Mouse (Mus musculus) intestine, postnatal 0 days (tissue): ENCODE measurements around the gene Pkp3. TPM values are rescaled to one million over a fixed set of nuclear protein-coding genes. Genes with fewer than 3 reads are reported as not detected.
"Not testable (repeated sequence)": the region's sequence is repeated elsewhere in the genome, so short reads cannot be mapped to it uniquely, and the experiment has no call there.

Experiments used
- ATAC-seq: fragments of 200-750 bp; cut with Nextera tagmentation; 2 replicates; pipeline ENCODE4 v1.8.0; 2017; ENCODE audit warnings: mild to moderate bottlenecking, moderate TSS enrichment, moderate library complexity
- H3K27ac ChIP-seq: fragments of 300-500 bp; sonication (generic); 2 replicates; pipeline ENCODE4 v1.5.1; 2014; ENCODE audit warnings: mild to moderate bottlenecking, low read depth, low read length, moderate library complexity
- H3K27me3 ChIP-seq: fragments of 300-500 bp; sonication (generic); replicated peaks from 2 replicates; pipeline ENCODE4 v1.6.1; 2014; ENCODE audit warnings: low read length, mixed read lengths; ENCODE audit not compliant: control insufficient read depth, insufficient read depth
- H3K36me3 ChIP-seq: fragments of 300-500 bp; sonication (generic); 2 replicates; pipeline ENCODE4 v1.6.1; 2014; ENCODE audit warnings: mild to moderate bottlenecking, moderate library complexity; ENCODE audit not compliant: control insufficient read depth, insufficient read depth
- H3K4me1 ChIP-seq: fragments of 300-500 bp; sonication (generic); replicated peaks from 2 replicates; pipeline ENCODE4 v1.6.1; 2014; ENCODE audit warnings: antibody characterized with exemption, low read length, mixed read lengths; ENCODE audit not compliant: control insufficient read depth, insufficient read depth
- H3K4me2 ChIP-seq: fragments of 300-500 bp; sonication (generic); replicated peaks from 2 replicates; pipeline ENCODE4 v1.6.1; 2014; ENCODE audit warnings: low read depth, mild to moderate bottlenecking, moderate library complexity
- H3K4me3 ChIP-seq: fragments of 300-500 bp; sonication (generic); 2 replicates; pipeline ENCODE4 v1.5.1; 2014; ENCODE audit warnings: low read depth, low read length
- H3K9ac ChIP-seq: fragments of 300-500 bp; sonication (generic); 2 replicates; pipeline ENCODE4 v1.6.1; 2014; ENCODE audit warnings: mild to moderate bottlenecking, low read depth, low read length
- H3K9me3 ChIP-seq: fragments of 300-500 bp; sonication (generic); 2 replicates; pipeline ENCODE4 v1.6.1; 2016; ENCODE audit warnings: mixed run types; ENCODE audit not compliant: control insufficient read depth
- CTCF ChIP-seq: sonication (generic); IDR thresholded peaks from 2 replicates; pipeline ENCODE4 v1.5.1; 2016; ENCODE audit warnings: low read depth, mild to moderate bottlenecking, control low read depth, antibody characterized with exemption, moderate library complexity
- WGBS: fragments of 180-500 bp; shearing (Covaris S2); extraction: QIAGEN DNeasy Blood & Tissue Kit; methylation state at CpG from one replicate; pipeline ENCODE4 v1.1.7; 2014; 5-methylcytosine and 5-hydroxymethylcytosine counted together
- polyA plus RNA-seq: library from polyadenylated mRNA; unstranded; fragments of >200 nt; fragmentation: Nextera tagmentation; extraction: Ambion mirVana; gene quantifications from 2 replicates; pipeline ENCODE4 v1.2.1, GENCODE M21; 2015

Pkp3 gene
- polyA plus RNA-seq: 35.3 and 38.6 TPM in 2 replicates

DNA sequence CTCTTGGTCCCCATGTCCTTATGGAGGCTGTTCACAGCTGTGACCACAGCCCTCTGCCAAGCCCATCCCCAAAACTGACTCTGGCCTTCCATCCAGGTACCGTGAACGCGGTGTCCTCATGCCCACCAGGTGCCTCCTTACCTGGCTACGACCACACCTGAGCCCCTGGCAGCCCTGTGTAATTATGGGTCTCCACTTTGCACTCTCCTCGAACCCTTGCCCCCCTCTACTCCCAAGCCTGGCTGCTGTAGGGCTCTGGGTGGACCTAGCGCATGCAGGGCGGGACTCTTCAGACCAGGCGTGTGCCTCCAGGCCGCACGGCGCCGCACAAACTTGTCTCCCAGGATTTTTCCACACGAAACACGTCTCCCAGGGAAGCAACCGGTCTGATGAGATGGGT lies at the start of gene Pkp3:
Pkp3 (plus strand) TSS at position 378 of the 400 bp plus-strand sequence.
- Histone ChIP-seq H3K36me3 (peaks cover 7% of the 10 kb centered on the region; the same call in 1 of the 2 replicates), H3K27me3 (no peaks in the 10 kb centered on the region), H3K9me3 (no peaks in the 10 kb centered on the region), H3K9ac (no peak within 1 kb of the TSS), H3K4me1 (no peaks in the 10 kb centered on the region), H3K4me3 (no peak within 1 kb of the TSS), H3K27ac (no peak within 1 kb of the TSS), H3K4me2 (no peak within 1 kb of the TSS)
- 88% methylated on average over 15 of the region's 15 CpGs for WGBS
- no peak for ATAC-seq
- no peak for TF ChIP-seq CTCF

DNA sequence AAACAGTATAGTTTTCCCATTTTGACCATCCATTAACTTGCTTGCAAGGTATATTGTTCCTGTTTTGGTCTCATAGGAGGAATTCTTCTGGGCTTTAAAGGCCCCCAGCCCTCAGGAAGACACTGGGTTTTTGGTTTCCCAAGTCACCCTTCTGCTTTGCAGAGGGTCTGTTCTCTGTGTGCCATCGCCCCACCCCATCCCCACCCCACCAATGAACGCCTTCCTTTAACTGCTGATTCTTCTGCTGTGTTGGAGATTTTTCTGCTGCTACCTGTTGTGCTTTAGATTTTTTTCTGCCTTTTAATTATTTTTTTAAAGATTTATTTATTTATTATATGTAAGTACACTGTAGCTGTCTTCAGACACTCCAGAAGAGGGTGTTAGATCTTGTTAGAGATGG lies 49.2 kb upstream of the Pkp3 start, which contains the start of gene Gm17387:
Gm17387 (plus strand) TSS at position 301 of the 400 bp plus-strand sequence.
- Histone ChIP-seq H3K27ac (no peak within 1 kb of the TSS), H3K36me3 (no peaks in the 10 kb centered on the region), H3K4me2 (no peak within 1 kb of the TSS), H3K27me3 (no peaks in the 10 kb centered on the region), H3K9ac (no peak within 1 kb of the TSS), H3K4me3 (no peak within 1 kb of the TSS), H3K4me1 (peaks cover 8% of the 10 kb centered on the region; the same call in 1 of the 2 replicates), H3K9me3 (no peaks in the 10 kb centered on the region)
- TF ChIP-seq CTCF: no peak
- no peak for ATAC-seq
- WGBS: 95% methylated on average over 2 of the region's 2 CpGs

- Histone ChIP-seq H3K27me3 (no peaks in the 10 kb centered on the region), H3K27ac (no peak overlapping the region), H3K9me3 (no peaks in the 10 kb centered on the region), H3K4me2 (no peak overlapping the region), H3K4me1 (peaks cover 8% of the 10 kb centered on the region; the same call in 1 of the 2 replicates), H3K9ac (no peak overlapping the region), H3K36me3 (no peaks in the 10 kb centered on the region), H3K4me3 (no peak overlapping the region)
- WGBS: 69% methylated on average over 3 of the region's 3 CpGs
- no peak for ATAC-seq
- no peak for TF ChIP-seq CTCF
Measured at GRCm38 (mm10) chr7:141030390-141030789, 47.6 kb upstream of the Pkp3 start.

DNA sequence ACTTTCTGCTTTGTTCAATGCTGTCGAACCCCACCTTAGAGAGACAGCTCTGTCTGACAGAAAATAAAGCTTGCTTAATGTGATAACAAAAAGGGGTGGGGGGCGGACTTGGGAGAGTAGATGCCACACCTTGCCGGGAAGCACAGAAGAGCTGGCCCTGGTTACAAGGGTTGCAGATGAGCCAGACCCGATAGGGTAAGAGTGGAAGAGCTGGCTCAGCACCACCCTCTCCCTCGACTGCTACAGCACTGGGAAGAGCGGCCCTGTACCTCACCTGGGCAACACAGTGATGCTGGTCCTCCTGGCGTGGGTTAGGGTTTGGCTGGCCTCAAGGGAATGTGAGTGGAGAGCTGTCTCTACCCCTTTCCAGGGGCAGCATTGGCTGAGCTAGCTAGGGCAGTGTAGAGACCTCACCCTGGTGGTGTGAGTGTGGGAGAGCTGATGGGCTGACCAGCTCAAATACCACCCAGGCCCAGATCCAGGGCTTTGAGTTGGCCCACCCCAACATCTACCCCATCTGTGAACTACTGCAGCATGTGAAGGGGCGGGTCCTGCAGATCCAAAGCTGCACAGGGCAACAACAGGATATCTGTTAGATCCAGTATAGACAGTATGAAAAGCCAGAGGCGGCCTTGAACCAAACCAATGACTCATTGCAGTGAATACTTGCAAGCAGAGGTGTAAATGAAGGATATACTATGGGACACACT lies 45.4 kb upstream of the Pkp3 start:
- no peak for ATAC-seq
- no peak for TF ChIP-seq CTCF
- Histone ChIP-seq H3K4me3 (no peak overlapping the region), H3K27ac (no peak overlapping the region), H3K4me1 (no peaks in the 10 kb centered on the region), H3K9ac (no peak overlapping the region), H3K9me3 (no peaks in the 10 kb centered on the region), H3K27me3 (no peaks in the 10 kb centered on the region), H3K36me3 (no peaks in the 10 kb centered on the region), H3K4me2 (no peak overlapping the region)
- 53% methylated on average over 9 of the region's 9 CpGs for WGBS

DNA sequence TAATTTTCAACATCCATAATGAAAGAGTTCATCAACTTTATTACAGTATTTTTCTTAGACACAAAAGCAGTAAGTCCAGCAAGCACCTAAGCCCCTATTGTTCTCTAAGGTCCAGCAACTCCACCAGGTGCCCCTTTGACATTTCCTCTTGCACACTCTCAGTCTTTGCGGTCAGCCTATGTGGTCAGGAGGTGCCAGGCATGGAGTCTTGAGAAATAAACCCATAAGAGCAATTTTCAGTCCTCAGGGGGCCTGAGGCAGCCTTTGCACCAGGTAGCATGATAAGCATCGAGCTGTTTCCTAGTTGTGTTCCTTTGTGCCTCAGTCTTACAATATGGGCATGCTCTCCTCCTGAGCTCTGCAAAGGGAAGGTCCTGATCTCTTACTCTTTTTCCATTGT lies 41.4 kb upstream of the Pkp3 start:
- not testable (repeated sequence) for H3K27me3 ChIP-seq, H3K36me3 ChIP-seq, H3K4me1 ChIP-seq, H3K27ac ChIP-seq, H3K9ac ChIP-seq, H3K4me3 ChIP-seq, H3K9me3 ChIP-seq, H3K4me2 ChIP-seq, ATAC-seq
- 94% methylated on average over 1 of the region's 2 CpGs for WGBS

DNA sequence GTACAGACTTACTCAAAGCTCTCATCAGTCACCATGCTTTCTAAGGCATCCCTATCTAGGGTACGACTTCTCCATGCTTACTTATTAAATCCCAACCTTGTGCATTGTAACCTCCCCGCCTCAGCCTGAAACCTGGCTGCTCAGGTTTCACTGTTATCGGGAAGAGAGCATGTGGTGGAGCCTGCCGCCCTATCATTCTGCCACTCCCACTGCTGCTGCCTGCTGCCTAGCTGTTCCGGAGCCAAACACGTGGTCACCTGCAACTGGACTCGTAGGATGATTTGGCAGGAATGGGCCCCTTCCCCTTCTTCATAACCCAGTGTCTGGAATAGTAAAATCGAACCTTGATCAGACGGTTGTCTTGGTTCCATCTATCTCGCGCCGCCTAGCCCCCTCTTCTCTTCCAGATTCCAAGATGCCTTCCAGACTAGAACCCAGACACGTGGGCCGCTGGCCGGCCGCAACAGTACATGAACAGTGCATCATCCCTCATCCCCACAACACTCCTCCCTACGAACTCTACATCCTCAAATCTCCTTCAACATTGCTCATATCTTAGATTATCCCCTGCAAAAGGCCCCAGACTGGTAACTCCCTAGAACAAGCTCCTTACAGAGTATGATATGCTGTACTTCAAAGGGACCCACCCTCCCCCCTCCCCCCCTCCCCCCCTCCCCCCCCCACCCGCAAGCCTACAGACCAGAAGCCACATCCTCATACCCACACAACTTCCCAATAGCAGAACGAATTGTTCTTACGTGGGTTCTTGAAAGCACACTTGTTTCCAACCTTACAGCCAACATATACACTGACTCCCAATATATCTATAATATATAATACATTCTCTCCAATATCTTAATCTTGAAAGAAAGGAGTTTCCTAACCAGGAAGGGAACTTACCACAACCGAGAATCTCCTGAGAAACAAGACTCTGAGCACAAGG lies 39.7 kb upstream of the Pkp3 start:
- Histone ChIP-seq H3K4me1 (no peaks in the 10 kb centered on the region; the same call in 1 of the 2 replicates), H3K4me2 (no peak overlapping the region), H3K9ac (no peak overlapping the region), H3K4me3 (no peak overlapping the region), H3K9me3 (no peaks in the 10 kb centered on the region), H3K27me3 (no peaks in the 10 kb centered on the region), H3K36me3 (no peaks in the 10 kb centered on the region), H3K27ac (no peak overlapping the region)
- TF ChIP-seq CTCF: no peak
- WGBS: 54% methylated on average over 20 of the region's 21 CpGs
- ATAC-seq: no peak
